ENCODE assay signal across 21 mouse cellular contexts in the genomic region with DNA sequence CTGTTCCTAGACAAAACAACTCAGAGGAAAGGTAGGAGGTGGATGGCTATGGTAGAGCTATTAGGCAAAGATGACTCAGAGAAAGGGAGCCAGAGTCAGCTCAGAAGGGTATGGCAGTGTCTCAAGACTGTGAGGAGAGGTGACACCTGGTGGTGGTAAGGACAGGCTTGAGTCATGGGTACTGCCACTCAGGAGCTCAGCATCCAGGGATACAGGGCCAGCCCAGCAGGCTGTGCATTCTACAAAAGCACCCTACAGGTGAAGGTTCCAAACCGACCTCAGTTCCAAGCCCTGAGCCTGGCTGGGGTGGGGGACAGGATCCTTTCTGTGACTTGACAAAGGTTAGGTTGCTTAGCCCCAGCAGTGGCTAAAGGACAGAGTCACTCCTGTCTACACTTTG. TPM values are rescaled to one million over a fixed set of nuclear protein-coding genes. Genes with fewer than 3 reads are reported as not detected.
DNase-seq lines count a peak whose midpoint lies in the region; ATAC-seq and TF ChIP-seq lines count a peak whose summit lies in the region.
"Had no signal": no experiment of that assay in that cellular context is flagged by ENCODE, and none has a peak within 500 bp of the region (broad histone marks: within the 10 kb centered on the region; RNA-seq: fewer than 3 reads in every experiment).

No protein-coding gene starts in this region.

- H3K4me2 ChIP-seq in lung, embryonic 14.5 days = no peak overlapping the region
- H3K4me2 ChIP-seq: embryonic facial prominence, embryonic 13.5 days; heart, embryonic 12.5 days; hindbrain, embryonic 14.5 days; intestine, embryonic 15.5 days; liver, embryonic 13.5 days; neural tube, embryonic 15.5 days; stomach, embryonic 15.5 days had no signal

- DNase-seq in gastrocnemius, adult 2 months = no peak
- no peak for DNase-seq in gastrocnemius, postnatal 4 days (ENCODE audit: low spot score in 2 of 2)
- no peak for DNase-seq in lung, embryonic 14.5 days
- DNase-seq in lung, adult 2 months = no peak
- DNase-seq in MEL (ENCODE audit: low read depth, low spot score) = no peak
- DNase-seq in induced T-regulatory cell, adult 2 months (ENCODE audit: low read depth) = peak; percentile 18
- no peak for DNase-seq in adrenal gland, postnatal 36 days
- no peak for DNase-seq in spleen, postnatal 4 days (ENCODE audit: low spot score in 2 of 2)
- DNase-seq: heart, postnatal 14 days; kidney, postnatal 10 days; liver, embryonic 13.5 days; midbrain, embryonic 14.5 days; spleen, adult 18-20 months; thymus, adult 2 months had no signal

- 68% methylated on average over 1 of the region's 1 CpGs for WGBS in lung, embryonic 14.5 days
- WGBS in lung, adult 2 months = 54% methylated on average over 1 of the region's 1 CpGs

- ATAC-seq in lung, embryonic 14.5 days (ENCODE audit: insufficient read depth) = no peak
- ATAC-seq: forebrain, embryonic 16.5 days; intestine, embryonic 15.5 days had no signal

- no peaks in the 10 kb centered on the region for H3K9me3 ChIP-seq in lung, embryonic 14.5 days (ENCODE audit: low read depth, low read length)
- no peaks in the 10 kb centered on the region for H3K9me3 ChIP-seq in MEL (replicated peaks; ENCODE audit: insufficient read depth, low read length)
- H3K9me3 ChIP-seq: embryonic facial prominence, embryonic 13.5 days; heart, embryonic 12.5 days; intestine, embryonic 15.5 days; liver, embryonic 13.5 days; neural tube, embryonic 15.5 days; stomach, embryonic 15.5 days had no signal

- intact Hi-C loops in gastrocnemius, adult 2 months (cut with DNase I) = no loop called here

- H3K4me1 ChIP-seq in lung, embryonic 14.5 days (ENCODE audit: insufficient read depth) = no peaks in the 10 kb centered on the region
- no peaks in the 10 kb centered on the region for H3K4me1 ChIP-seq in lung, adult 2 months (ENCODE audit: control insufficient read depth, insufficient read depth, low read length)
- no peaks in the 10 kb centered on the region for H3K4me1 ChIP-seq in MEL (ENCODE audit: control insufficient read depth in 1 of 2, insufficient read depth in 2 of 2, low read length in 2 of 2)
- H3K4me1 ChIP-seq: liver, embryonic 13.5 days had no signal

- H3K27me3 ChIP-seq in lung, embryonic 14.5 days (ENCODE audit: insufficient read depth, low read length) = no peaks in the 10 kb centered on the region
- 0 out of 4 replicates have a peak, but pooled peaks cover 0 to 1% of the 10 kb centered on the region in 2 experiments for H3K27me3 ChIP-seq in MEL (ENCODE audit: control insufficient read depth in 1 of 2, insufficient read depth in 2 of 2, low read length in 2 of 2)
- H3K27me3 ChIP-seq: embryonic facial prominence, embryonic 13.5 days; heart, embryonic 12.5 days; intestine, embryonic 15.5 days; liver, embryonic 13.5 days; neural tube, embryonic 15.5 days; stomach, embryonic 15.5 days had no signal

- no peak overlapping the region for H3K4me3 ChIP-seq in gastrocnemius, adult 2 months
- H3K4me3 ChIP-seq in lung, embryonic 14.5 days (ENCODE audit: low read depth, low read length) = no peak overlapping the region
- no peak overlapping the region for H3K4me3 ChIP-seq in lung, adult 2 months (replicated peaks; ENCODE audit: extremely low read depth, low read depth, low read length)
- no peak overlapping the region for H3K4me3 ChIP-seq in MEL (ENCODE audit: control insufficient read depth in 1 of 2, insufficient read depth in 1 of 2, low read depth in 2 of 2, low read length in 2 of 2)
- H3K4me3 ChIP-seq: embryonic facial prominence, embryonic 13.5 days; heart, embryonic 12.5 days; intestine, embryonic 15.5 days; liver, embryonic 13.5 days; neural tube, embryonic 15.5 days; stomach, embryonic 15.5 days had no signal

- H3K27ac ChIP-seq in gastrocnemius, adult 2 months = no peak overlapping the region
- H3K27ac ChIP-seq in lung, embryonic 14.5 days (ENCODE audit: low read depth) = no peak overlapping the region
- no peak overlapping the region for H3K27ac ChIP-seq in MEL (ENCODE audit: control insufficient read depth, low read depth, low read length)
- H3K27ac ChIP-seq: embryonic facial prominence, embryonic 13.5 days; hindbrain, embryonic 14.5 days; intestine, embryonic 15.5 days; liver, embryonic 13.5 days; neural tube, embryonic 15.5 days; stomach, embryonic 15.5 days had no signal

- TF ChIP-seq EP300 in MEL (IDR thresholded peaks at IDR 0.05; ENCODE audit: low read depth in 1 of 2, low read length in 2 of 2) = no peak

- TF ChIP-seq CTCF in gastrocnemius, adult 2 months (IDR thresholded peaks at IDR 0.05) = peak; percentile 27
- 0 out of 2 replicates have a peak, but pooled peaks have one; percentile 7 for TF ChIP-seq CTCF in lung, embryonic 14.5 days (IDR thresholded peaks at IDR 0.05; ENCODE audit: low read depth)
- TF ChIP-seq CTCF in lung, adult 2 months (IDR thresholded peaks at IDR 0.05; ENCODE audit: insufficient read depth, low read length) = no peak
- peak; percentile 6 to 15 (median 6); a peak in 1 of 6 replicates for TF ChIP-seq CTCF in MEL (IDR thresholded peaks at IDR 0.05 in 2 of 3, conservative IDR thresholded peaks at IDR 0.05 in 1 of 3; ENCODE audit: control insufficient read depth in 1 of 3, insufficient read depth in 1 of 3, low read depth in 2 of 3, low read length in 3 of 3, poor library complexity in 1 of 3, severe bottlenecking in 1 of 3)

- no peaks in the 10 kb centered on the region for H3K79me2 ChIP-seq in MEL (ENCODE audit: control insufficient read depth, insufficient read depth, low read length, poor library complexity)

- H3K36me3 ChIP-seq in lung, embryonic 14.5 days (ENCODE audit: insufficient read depth) = no peaks in the 10 kb centered on the region
- no peaks in the 10 kb centered on the region for H3K36me3 ChIP-seq in MEL (ENCODE audit: control insufficient read depth in 1 of 2, insufficient read depth in 2 of 2, low read length in 2 of 2)
- H3K36me3 ChIP-seq: embryonic facial prominence, embryonic 13.5 days; heart, embryonic 12.5 days; intestine, embryonic 15.5 days; liver, embryonic 13.5 days; stomach, embryonic 15.5 days had no signal

- TF ChIP-seq RAD21 in MEL (IDR thresholded peaks at IDR 0.05; ENCODE audit: low read depth, low read length) = no peak; the same call in 1 of the 2 replicates

- H3K9ac ChIP-seq in lung, embryonic 14.5 days = no peak overlapping the region
- no peak overlapping the region for H3K9ac ChIP-seq in MEL (ENCODE audit: control insufficient read depth, low read depth, low read length, poor library complexity, severe bottlenecking)
- H3K9ac ChIP-seq: embryonic facial prominence, embryonic 13.5 days; heart, embryonic 12.5 days; hindbrain, embryonic 14.5 days; intestine, embryonic 15.5 days; liver, embryonic 13.5 days; neural tube, embryonic 15.5 days; stomach, embryonic 15.5 days had no signal

- TF ChIP-seq POLR2A in lung, adult 2 months (IDR thresholded peaks at IDR 0.05; ENCODE audit: borderline replicate concordance, extremely low read depth, low read depth, low read length) = no peak
- TF ChIP-seq POLR2A in MEL (IDR thresholded peaks at IDR 0.05; ENCODE audit: control insufficient read depth in 1 of 2, insufficient read depth in 1 of 2, low read depth in 1 of 2, low read length in 2 of 2, poor library complexity in 1 of 2) = no peak

TF ChIP-seq in MEL, 35 proteins besides CTCF, POLR2A, EP300 and RAD21:
- TF ChIP-seq CHD2 (IDR thresholded peaks at IDR 0.05; ENCODE audit: low read length) (no peak), CHD1 (IDR thresholded peaks at IDR 0.05; ENCODE audit: low read depth, low read length) (no peak), ELF1 (IDR thresholded peaks at IDR 0.05; ENCODE audit: low read depth, low read length) (no peak), MAX (IDR thresholded peaks at IDR 0.05; ENCODE audit: low read length) (no peak), E2F4 (IDR thresholded peaks at IDR 0.05; ENCODE audit: borderline replicate concordance, low read depth, low read length) (no peak), ZKSCAN1 (IDR thresholded peaks at IDR 0.05; ENCODE audit: low read depth, low read length) (no peak), MAFK (IDR thresholded peaks at IDR 0.05; ENCODE audit: borderline replicate concordance, low read depth, low read length) (no peak), GABPA (IDR thresholded peaks at IDR 0.05; ENCODE audit: low read depth, low read length) (no peak), KAT2A (conservative IDR thresholded peaks at IDR 0.05; ENCODE audit: low read depth, low read length) (no peak), ZNF384 (IDR thresholded peaks at IDR 0.05; ENCODE audit: low read depth, low read length) (no peak), JUND (IDR thresholded peaks at IDR 0.05; ENCODE audit: low read depth, low read length) (no peak), GATA1 (IDR thresholded peaks at IDR 0.05; ENCODE audit: low read depth, low read length) (no peak), SIN3A (IDR thresholded peaks at IDR 0.05; ENCODE audit: low read length) (no peak), MYC (IDR thresholded peaks at IDR 0.05; ENCODE audit: low read depth, low read length) (no peak), HCFC1 (IDR thresholded peaks at IDR 0.05; ENCODE audit: low read depth, low read length) (no peak), ZMIZ1 (IDR thresholded peaks at IDR 0.05; ENCODE audit: low read depth, low read length) (no peak)

RNA-seq across cellular contexts. Expression of a gene that starts 39.0 kb away (rescaled TPM):
- 1 to 10 TPM; 4.6 to 6.1 TPM for total RNA-seq in gastrocnemius, adult 2 months (2021)
- total RNA-seq in gastrocnemius, postnatal 4 days (2021) = 10 to 100 TPM; 41.0 to 44.3 TPM
- polyA plus RNA-seq in lung, embryonic 14.5 days (2014; fragmentation: Nextera tagmentation; extraction: Ambion mirVana) = 81.2 and 83.9 TPM in 2 replicates
- polyA plus RNA-seq in lung, adult 2 months (2012; rRNA removed) = 56.7 and 59.3 TPM in 2 replicates
- 14.1 and 18.6 TPM in 2 replicates for total RNA-seq in MEL (2012; rRNA removed)
- polyA plus RNA-seq in MEL (2012; ENCODE audit: insufficient read depth in 1 of 2, insufficient read length in 2 of 2, low read depth in 1 of 2, low replicate concordance in 2 of 2, missing spikeins in 1 of 2) = 10 to 100 TPM in 1 of 2 experiments, not detected in 1; 34.4 TPM
- 10 to 100 TPM; 49.6 to 51.8 TPM for total RNA-seq in adrenal gland, postnatal 36 days (2021)
